Mouse (Mus musculus) fat pad, adult 2 months (tissue): ENCODE measurements around the gene Itk.

Experiments used
- DNase-seq: peaks from one replicate; pipeline ENCODE4 v3.0.0-alpha.2; 2011; ENCODE audit warnings: low read depth, low spot score; ENCODE audit errors: extremely low read depth

Itk gene

GRCm38 (mm10) chr11:46309808-46310555 lies 79.3 kb downstream of the Itk start:
- DNase-seq = no peak

- no peak for DNase-seq
Measured at GRCm38 (mm10) chr11:46309111-46309741, 80.1 kb downstream of the Itk start.

GRCm38 (mm10) chr11:46308271-46308974 lies 80.9 kb downstream of the Itk start:
- no peak for DNase-seq

GRCm38 (mm10) chr11:46307768-46308167 lies 81.5 kb downstream of the Itk start:
- DNase-seq = no peak

- no peak for DNase-seq
Measured at GRCm38 (mm10) chr11:46306776-46307175, 82.5 kb downstream of the Itk start.

- DNase-seq = no peak
Measured at GRCm38 (mm10) chr11:46305881-46306520, 83.3 kb downstream of the Itk start.

GRCm38 (mm10) chr11:46304864-46305710 lies 84.2 kb downstream of the Itk start:
- no peak for DNase-seq

- DNase-seq = no peak
Measured at GRCm38 (mm10) chr11:46304093-46304492, 85.2 kb downstream of the Itk start.

GRCm38 (mm10) chr11:46302471-46302870 lies 86.8 kb downstream of the Itk start:
- DNase-seq = no peak

GRCm38 (mm10) chr11:46301579-46302248 lies 87.6 kb downstream of the Itk start:
- DNase-seq = no peak

- no peak for DNase-seq
Measured at GRCm38 (mm10) chr11:46299901-46300300, 89.4 kb downstream of the Itk start.

- DNase-seq = no peak
Measured at GRCm38 (mm10) chr11:46298889-46299785, 90.2 kb downstream of the Itk start.

GRCm38 (mm10) chr11:46294390-46294789 lies 94.9 kb downstream of the Itk start:
- no peak for DNase-seq

- DNase-seq = no peak
Measured at GRCm38 (mm10) chr11:46293491-46293890, 95.8 kb downstream of the Itk start.

- no peak for DNase-seq
Measured at GRCm38 (mm10) chr11:46290988-46291405, 98.3 kb downstream of the Itk start.

GRCm38 (mm10) chr11:46289561-46289960 lies 99.8 kb downstream of the Itk start:
- no peak for DNase-seq

- no peak for DNase-seq
Measured at GRCm38 (mm10) chr11:46289022-46289421, 100.3 kb downstream of the Itk start.

GRCm38 (mm10) chr11:46288091-46288490 lies 101.2 kb downstream of the Itk start:
- no peak for DNase-seq

GRCm38 (mm10) chr11:46286803-46287202 lies 102.5 kb downstream of the Itk start:
- DNase-seq = no peak
